Mouse (Mus musculus) Patski (cell line): ENCODE results near the gene Usp12. TPM values are rescaled to one million over a fixed set of nuclear protein-coding genes. Genes with fewer than 3 reads are reported as not detected.

ENCODE experiments used
- ATAC-seq: fragments of 100-300 bp; one replicate; pipeline ENCODE4 v1.8.0; 2021
- CTCF ChIA-PET: fragments of 350-600 bp; sonication (Branson Sonifier 250); formaldehyde crosslinking; loops from one replicate; lab custom pipeline; 2022; ENCODE audit warnings: inconsistent platforms; lab: Charles Lee
- POLR2A ChIA-PET: fragments of 350-600 bp; sonication (Branson Sonifier 250); formaldehyde crosslinking; loops from one replicate; lab custom pipeline; 2022; ENCODE audit warnings: antibody characterized with exemption, inconsistent platforms; lab: Charles Lee
- DNase-seq: peaks from one replicate; pipeline ENCODE4 v3.0.0-alpha.2; 2011; ENCODE audit warnings: low read depth, low spot score
- H3K27me3 ChIP-seq: fragments of 371-371 bp; one replicate; pipeline ENCODE4 v1.5.1; 2021
- CTCF ChIP-seq: fragments of 100-300 bp; IDR thresholded peaks from one replicate; pipeline ENCODE4 v1.5.1; 2021
- in situ Hi-C: fragments of 300-500 bp; cut with MboI; formaldehyde crosslinking; loops from 3 replicates; pipeline ENCODE4 v1.11.1; 2018; ENCODE audit warnings: low pct_unique_long_range_greater_than_20kb, mixed read lengths
- polyA plus RNA-seq: library from polyadenylated mRNA; unstranded; gene quantifications from one replicate; pipeline ENCODE4 v1.2.3, GENCODE M21; 2021

The Usp12 gene
- polyA plus RNA-seq = 135 TPM

DNA sequence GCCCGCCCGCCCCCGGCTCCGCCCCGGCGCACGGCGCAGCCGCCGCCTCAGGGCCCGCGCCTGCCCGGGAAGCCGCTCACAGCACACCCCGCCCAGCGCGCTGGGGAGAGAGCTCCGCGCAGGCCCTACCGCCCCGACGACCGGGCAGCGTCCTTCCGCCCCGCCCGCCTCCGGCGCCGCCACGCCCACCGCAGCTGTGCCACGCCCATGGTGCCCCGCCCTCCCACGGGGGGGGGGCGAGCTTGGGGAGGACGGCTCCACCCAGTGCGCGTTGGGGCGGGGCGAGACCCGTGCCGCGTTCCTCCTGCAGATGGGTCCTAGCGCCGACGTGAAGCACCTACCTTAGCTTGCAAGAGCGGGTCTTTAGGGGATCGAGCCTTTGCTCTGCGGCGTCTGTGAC lies at the start of gene Usp12:
TSS of gene Usp12 (minus strand) at position 154 of the 400 bp plus-strand sequence.
- ChIA-PET POLR2A (interaction anchor here (0.6 to 3.1 kb wide), 6 partner anchors 24 to 103 kb away, joined by 3 to 16 read pairs (median 4); partner anchors contain the start of genes Rasl11a and Rpl21), CTCF (interaction anchor here (1.4 to 3.0 kb wide), 3 partner anchors 17 to 51 kb away, joined by 4 to 7 read pairs (median 5); partner anchors contain the start of gene Rasl11a)
- peak; percentile 98 for ATAC-seq
- no peaks in the 10 kb centered on the region for H3K27me3 ChIP-seq
- DNase-seq = peak; percentile 85
- TF ChIP-seq CTCF = no peak
- in situ Hi-C loops = loop anchor here (5.0 kb wide), 1 partner anchor 88 kb away; no protein-coding TSS in a partner anchor

DNA sequence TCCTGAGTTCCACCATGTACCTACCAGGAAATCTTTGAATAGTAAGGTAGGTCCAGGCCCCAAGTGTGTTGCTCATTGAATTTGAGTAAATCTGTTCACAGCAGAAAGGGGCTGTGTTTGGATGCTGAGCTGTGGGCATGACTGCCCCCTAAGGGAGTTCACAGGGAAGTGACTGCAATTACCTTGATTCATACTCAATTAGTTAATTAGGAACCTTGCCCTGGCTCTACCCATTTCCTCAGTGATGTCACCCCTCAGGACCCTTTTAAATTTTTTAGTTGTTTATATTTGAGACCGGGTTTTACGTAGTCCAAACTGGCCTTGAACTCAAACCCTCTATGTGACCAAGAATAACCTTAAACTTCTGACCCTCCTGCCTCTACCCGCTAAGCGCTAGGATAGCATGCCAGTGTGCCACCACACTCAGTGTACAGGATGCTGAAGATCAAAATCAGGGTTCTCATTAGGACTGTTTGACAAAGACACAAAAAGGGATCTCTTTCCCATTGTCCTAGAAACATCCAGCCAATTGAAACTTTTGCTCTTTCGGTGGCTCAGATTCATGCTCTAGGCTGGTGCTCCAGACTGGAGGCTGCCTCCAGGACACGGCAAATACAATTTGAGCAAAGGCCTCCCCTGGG lies 49.6 kb upstream of the Usp12 start:
- no peaks in the 10 kb centered on the region for H3K27me3 ChIP-seq
- peak; percentile 86 for TF ChIP-seq CTCF
- CTCF ChIA-PET = interaction anchor here (0.8 to 6.0 kb wide), 12 partner anchors 9 to 168 kb away, joined by 3 to 46 read pairs (median 5); no protein-coding TSS in a partner anchor
- no peak for ATAC-seq
- in situ Hi-C loops = no loop called here
- DNase-seq = no peak
- POLR2A ChIA-PET = interaction anchor here (0.6 to 6.2 kb wide), 26 partner anchors 9 to 167 kb away, joined by 3 to 85 read pairs (median 6); partner anchors contain the start of genes Rpl21 and Usp12

DNA sequence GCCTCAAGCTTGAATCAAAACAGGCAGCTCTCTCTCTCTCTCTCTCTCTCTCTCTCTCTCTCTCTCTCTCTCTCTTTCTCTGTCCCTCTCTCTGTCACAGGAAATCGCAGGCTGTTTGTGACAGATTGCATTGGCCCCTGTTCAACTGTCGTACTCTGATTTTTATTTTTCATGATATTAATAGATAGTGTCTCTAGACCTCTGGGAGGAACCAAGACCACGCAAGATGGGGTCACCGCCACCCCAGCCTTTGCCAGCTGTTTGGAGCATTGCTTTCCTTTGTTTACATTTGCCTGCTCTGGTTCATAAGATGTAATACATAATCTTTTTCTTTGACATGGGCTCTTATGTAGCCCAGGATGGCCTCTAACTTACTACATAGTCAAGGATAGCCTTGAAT lies 47.2 kb upstream of the Usp12 start:
- ATAC-seq = no peak
- H3K27me3 ChIP-seq = no peaks in the 10 kb centered on the region
- CTCF ChIA-PET = interaction anchor here (1.0 to 6.0 kb wide), 2 partner anchors 61 to 150 kb away, joined by 3 to 46 read pairs; no protein-coding TSS in a partner anchor
- POLR2A ChIA-PET = interaction anchor here (1.5 kb wide), 1 partner anchor 14 kb away, joined by 6 read pairs; no protein-coding TSS in a partner anchor
- DNase-seq = no peak
- TF ChIP-seq CTCF = no peak
- in situ Hi-C loops = no loop called here

DNA sequence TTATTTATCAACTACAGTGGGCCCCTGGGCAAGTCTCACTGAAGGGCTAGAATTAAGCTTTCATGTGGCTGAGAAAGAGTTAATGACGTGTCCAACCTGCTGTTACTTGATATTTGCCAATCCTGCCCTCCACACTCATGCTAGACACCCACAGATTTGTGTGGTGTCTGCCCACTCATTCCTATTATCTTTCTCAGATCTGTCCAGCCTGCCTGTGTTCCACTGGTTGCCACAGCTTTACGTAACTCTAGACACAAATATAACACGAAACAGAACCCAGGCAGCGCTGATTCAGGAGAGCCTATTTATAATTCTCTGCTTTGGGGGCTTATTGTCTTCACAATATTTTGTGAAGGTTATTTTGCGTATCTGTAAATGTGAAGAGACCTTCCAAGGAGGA lies 46.5 kb upstream of the Usp12 start:
- no peak for TF ChIP-seq CTCF
- CTCF ChIA-PET = interaction anchor here (1.6 kb wide), 1 partner anchor 63 kb away, joined by 5 read pairs; no protein-coding TSS in a partner anchor
- in situ Hi-C loops = no loop called here
- DNase-seq (no peak), ATAC-seq (no peak)
- no peaks in the 10 kb centered on the region for H3K27me3 ChIP-seq
- POLR2A ChIA-PET = interaction anchor here (0.9 to 1.5 kb wide), 2 partner anchors 9 to 13 kb away, joined by 3 to 6 read pairs; no protein-coding TSS in a partner anchor

DNA sequence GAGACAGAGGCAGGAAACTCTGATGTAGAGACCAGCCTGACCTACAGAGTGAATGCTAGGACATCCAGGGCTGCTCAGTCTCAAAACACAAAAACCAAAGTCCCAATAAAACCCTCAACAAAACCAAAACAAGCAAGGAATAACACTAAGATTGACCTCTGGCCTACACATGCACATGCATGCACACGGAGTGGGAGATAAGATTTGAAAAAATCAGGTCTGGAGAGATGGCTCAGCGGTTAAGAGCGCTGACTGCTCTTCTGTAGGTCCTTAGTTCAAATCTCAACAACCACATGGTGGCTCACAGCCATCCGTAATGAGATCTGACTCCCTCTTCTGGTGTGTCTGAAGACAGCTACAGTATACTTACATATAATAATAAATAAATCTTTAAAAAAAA lies 45.6 kb upstream of the Usp12 start:
- TF ChIP-seq CTCF = no peak
- no peaks in the 10 kb centered on the region for H3K27me3 ChIP-seq
- CTCF ChIA-PET = interaction anchor here (1.5 to 1.6 kb wide), 2 partner anchors 64 to 148 kb away, joined by 5 to 7 read pairs; no protein-coding TSS in a partner anchor
- DNase-seq (no peak), ATAC-seq (no peak)
- POLR2A ChIA-PET = interaction anchor here (0.7 to 1.2 kb wide), 5 partner anchors 8 to 134 kb away, joined by 3 to 4 read pairs (median 3); no protein-coding TSS in a partner anchor
- in situ Hi-C loops = no loop called here

DNA sequence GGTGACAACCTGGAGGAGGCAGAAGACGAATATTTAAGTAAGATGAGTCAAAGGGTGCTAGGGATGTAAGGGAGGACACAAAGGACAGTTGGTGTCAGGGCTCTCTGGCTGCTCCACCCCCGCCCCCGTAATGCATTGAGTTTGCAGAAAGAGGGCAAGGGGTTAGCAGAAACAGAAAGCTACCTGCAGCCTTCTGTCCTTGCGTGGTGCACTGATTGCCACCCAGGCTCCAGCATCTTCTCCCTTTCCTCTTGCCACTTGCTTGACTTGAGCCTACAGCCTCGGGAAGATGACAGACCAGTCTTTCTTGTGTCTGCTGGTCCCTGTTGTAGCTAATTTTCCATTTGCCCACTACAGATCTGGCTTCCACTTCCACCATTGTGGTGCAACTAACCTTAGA lies 45.0 kb upstream of the Usp12 start:
- TF ChIP-seq CTCF = no peak
- CTCF ChIA-PET = interaction anchor here (1.3 to 1.5 kb wide), 2 partner anchors 133 to 148 kb away, joined by 3 to 7 read pairs; no protein-coding TSS in a partner anchor
- in situ Hi-C loops = no loop called here
- no peaks in the 10 kb centered on the region for H3K27me3 ChIP-seq
- POLR2A ChIA-PET = interaction anchor here (0.6 to 1.2 kb wide), 4 partner anchors 12 to 112 kb away, joined by 3 to 4 read pairs (median 3); no protein-coding TSS in a partner anchor
- no peak for ATAC-seq
- no peak for DNase-seq

DNA sequence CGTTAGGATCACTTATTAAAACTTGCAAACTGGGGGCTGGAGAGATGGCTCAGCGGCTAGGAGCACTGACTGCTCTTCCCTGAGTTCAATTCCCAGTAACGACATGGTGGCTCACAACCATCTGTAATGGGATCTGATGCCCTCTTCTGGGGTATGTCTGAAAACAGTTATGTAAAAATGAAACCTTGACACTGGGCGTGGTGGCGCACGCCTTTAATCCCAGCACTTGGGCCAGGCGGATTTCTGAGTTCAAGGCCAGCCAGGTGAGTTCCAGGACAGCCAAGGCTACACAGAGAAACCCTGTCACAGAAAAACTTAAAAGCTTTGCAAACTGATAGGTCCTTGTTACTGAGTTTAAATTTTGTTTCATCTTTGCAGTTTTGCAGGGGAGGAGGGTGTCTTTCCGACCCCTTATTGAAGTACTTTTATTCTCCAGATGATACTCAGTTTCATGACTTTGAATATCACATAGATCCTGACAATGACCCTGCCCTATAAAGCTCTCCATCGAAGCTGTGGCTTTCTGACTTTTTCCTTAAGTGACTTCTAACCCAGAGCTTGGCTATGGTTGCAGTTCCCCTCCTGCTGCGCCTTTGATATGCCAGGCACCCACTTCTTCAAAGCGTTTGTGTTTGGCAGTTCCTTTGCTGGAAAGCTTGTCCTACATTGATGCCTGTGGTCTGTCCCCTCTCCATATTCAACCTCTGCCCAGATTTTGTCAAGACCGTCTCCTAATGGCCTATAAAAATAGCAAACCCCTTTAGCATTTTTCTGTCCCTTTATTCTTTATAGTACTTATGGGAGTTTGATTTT lies 44.2 kb upstream of the Usp12 start:
- ChIA-PET CTCF (interaction anchor here (1.3 to 1.5 kb wide), 3 partner anchors 50 to 133 kb away, joined by 3 to 4 read pairs (median 3); no protein-coding TSS in a partner anchor), POLR2A (interaction anchor here (0.7 to 1.1 kb wide), 2 partner anchors 46 to 133 kb away, joined by 3 read pairs; no protein-coding TSS in a partner anchor)
- ATAC-seq = no peak
- DNase-seq = no peak
- no peaks in the 10 kb centered on the region for H3K27me3 ChIP-seq
- in situ Hi-C loops = no loop called here
- no peak for TF ChIP-seq CTCF

DNA sequence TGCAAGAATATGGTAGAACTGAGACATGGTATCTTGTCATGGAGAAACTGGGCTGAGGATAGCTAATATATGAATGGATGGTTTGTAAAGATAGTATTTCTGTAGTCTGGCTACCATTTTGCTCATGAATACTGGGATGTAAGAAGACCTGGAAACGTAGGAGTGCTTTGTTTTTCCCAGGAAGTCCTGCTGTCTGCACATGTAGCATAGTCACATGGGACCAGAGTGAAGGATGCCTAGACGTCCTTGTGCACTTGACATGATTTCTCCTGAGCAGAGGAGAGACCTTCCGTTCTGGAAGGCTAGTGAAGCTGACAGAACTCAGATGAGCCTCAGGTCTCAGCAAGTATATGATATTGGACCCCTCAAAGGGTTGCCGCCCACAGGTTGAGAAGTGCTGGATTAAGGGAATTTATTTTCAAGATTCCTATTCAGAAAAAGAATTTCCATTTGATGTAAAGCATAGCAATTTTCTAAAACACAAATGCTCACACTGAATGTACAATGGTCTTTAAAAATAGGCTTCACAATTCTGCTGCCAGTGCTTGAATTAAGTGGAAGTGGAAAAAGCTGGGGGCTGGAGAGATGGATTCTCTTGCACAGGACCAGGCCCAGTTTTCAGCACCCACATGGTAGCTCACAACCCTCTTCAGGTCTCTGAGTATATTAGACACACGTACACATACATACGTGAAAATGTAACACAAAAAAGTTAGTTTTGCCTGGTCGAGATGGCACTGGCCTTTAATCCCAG lies 43.3 kb upstream of the Usp12 start:
- no peaks in the 10 kb centered on the region for H3K27me3 ChIP-seq
- DNase-seq (no peak), ATAC-seq (no peak)
- ChIA-PET CTCF (interaction anchor here (1.4 to 1.5 kb wide), 2 partner anchors 49 to 66 kb away, joined by 3 to 4 read pairs; no protein-coding TSS in a partner anchor), POLR2A (interaction anchor here (0.7 kb wide), 1 partner anchor 25 kb away, joined by 3 read pairs; no protein-coding TSS in a partner anchor)
- no peak for TF ChIP-seq CTCF
- in situ Hi-C loops = no loop called here

DNA sequence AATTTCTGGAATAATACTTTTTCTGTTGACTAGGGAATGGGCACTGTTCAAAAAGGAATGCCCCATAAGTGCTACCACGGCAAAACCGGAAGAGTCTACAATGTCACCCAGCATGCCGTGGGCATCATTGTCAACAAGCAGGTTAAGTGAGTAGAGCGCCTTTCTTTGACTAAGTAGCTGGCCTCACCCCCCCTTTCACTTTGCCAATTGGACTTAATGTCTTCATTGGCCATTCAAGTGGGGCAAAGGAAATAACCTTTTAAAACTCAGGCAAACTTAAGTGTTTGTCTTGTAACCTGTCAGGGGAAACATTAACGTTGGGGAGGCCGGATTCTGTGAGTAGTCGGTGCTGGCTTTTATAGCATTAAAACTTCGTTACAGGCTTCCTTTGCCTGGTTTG lies 40.2 kb upstream of the Usp12 start:
- CTCF ChIA-PET = interaction anchor here (1.0 to 2.3 kb wide), 4 partner anchors 10 to 128 kb away, joined by 3 to 9 read pairs (median 4); partner anchors contain the start of genes Rasl11a and Usp12

More for the DNA sequence above, 40.2 kb upstream of the Usp12 start:
- POLR2A ChIA-PET = interaction anchor here (0.6 to 1.8 kb wide), 4 partner anchors 10 to 35 kb away, joined by 3 to 9 read pairs (median 4); partner anchors contain the start of gene Rasl11a
- TF ChIP-seq CTCF = no peak
- no peak for DNase-seq
- ATAC-seq = no peak
- in situ Hi-C loops = no loop called here
- H3K27me3 ChIP-seq = no peaks in the 10 kb centered on the region
